Mouse (Mus musculus) liver (tissue): ENCODE results near the gene 2010111I01Rik.
"Not testable (repeated sequence)": the region's sequence is repeated elsewhere in the genome, so short reads cannot be mapped to it uniquely, and the experiment has no call there.

Source experiments
- DNase-seq: peaks from one replicate; pipeline ENCODE4 v3.0.0-alpha.2; 2020; ENCODE audit warnings: mixed read lengths

The 2010111I01Rik gene

GRCm38 (mm10) chr13:63223026-63223770, 258.5 kb downstream of the 2010111I01Rik start:
- no peak for DNase-seq

- no peak for DNase-seq
Observed at GRCm38 (mm10) chr13:63225796-63226583, 261.3 kb downstream of the 2010111I01Rik start.

DNA sequence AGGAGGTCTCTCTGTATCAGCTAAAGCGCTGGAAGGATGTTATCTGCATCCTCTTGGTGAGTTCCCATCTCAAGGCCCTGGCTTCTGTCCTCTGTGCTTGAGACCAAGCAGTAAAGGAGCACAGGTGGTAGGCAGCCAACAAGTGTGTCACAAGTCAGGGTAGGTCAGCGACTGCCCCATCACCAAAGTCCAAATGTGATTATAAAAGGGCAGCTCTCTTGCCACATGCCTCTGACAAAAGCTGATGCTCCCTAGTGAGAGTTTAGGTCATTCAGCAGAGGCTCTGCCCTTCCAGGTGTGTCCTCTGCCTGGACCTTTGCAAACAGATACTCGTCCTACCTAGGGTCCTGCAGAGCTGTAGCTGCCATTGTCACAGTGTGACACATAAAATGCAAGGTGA, 263.1 kb downstream of the 2010111I01Rik start:
- DNase-seq = no peak

GRCm38 (mm10) chr13:63230955-63231701, 266.4 kb downstream of the 2010111I01Rik start:
- no peak for DNase-seq

DNA sequence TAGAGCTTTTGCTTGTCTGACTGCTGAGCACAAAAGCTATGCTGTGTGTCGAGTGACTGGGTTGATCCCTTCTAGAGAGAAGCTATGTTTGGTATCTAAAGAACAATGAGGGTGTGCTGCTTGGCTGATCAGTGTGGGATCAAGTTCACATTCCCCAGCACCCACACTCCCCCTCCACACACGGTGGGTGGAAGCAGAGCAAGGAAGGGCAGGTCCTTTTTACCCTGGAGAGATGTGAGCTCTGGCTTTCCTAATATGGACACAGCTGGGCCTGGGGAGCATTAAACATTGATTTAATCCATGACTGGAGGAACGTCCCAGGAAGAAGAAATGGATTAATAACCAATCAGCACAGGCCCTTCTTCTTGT, 267.0 kb downstream of the 2010111I01Rik start:
- no peak for DNase-seq

- DNase-seq = no peak
Observed at GRCm38 (mm10) chr13:63232558-63232957, 267.9 kb downstream of the 2010111I01Rik start.

GRCm38 (mm10) chr13:63234520-63234919, 269.8 kb downstream of the 2010111I01Rik start:
- not testable (repeated sequence) for DNase-seq

GRCm38 (mm10) chr13:63235551-63235950, 270.9 kb downstream of the 2010111I01Rik start:
- no peak for DNase-seq

DNA sequence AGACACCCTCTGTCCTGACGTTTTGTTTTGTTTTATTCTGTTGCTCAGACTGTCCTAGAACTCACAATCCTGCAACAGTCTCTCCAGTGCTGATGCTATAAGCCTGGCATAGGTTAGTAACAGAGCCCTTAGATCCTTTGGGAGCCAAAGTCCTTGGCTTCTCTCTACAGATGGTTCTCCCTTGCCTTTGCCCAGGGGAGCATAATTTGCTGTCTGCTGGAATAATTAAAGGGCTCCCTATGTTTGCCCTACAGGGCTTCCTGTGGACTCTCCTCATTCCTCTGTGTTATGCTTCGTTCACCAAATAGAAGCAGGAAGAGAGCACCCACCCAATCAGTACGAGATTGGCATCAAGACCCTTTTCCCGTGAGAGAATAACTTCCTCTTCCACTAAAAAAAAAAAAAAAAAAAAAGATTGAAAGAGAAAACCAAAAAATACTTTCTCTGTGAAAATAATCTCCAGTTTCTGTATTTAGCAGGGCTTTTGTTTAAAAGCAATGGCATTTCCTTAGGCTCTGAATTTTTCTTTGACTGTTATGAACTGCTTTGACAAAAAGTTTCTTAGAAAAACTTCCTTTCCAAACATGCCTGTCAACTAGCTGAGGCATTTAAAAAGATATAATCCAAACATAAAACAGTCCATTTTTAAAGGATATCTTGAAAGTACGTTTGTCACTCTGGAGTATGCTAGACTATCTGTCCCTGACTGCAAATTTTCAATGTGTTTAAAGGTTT, 271.6 kb downstream of the 2010111I01Rik start:
- no peak for DNase-seq

DNA sequence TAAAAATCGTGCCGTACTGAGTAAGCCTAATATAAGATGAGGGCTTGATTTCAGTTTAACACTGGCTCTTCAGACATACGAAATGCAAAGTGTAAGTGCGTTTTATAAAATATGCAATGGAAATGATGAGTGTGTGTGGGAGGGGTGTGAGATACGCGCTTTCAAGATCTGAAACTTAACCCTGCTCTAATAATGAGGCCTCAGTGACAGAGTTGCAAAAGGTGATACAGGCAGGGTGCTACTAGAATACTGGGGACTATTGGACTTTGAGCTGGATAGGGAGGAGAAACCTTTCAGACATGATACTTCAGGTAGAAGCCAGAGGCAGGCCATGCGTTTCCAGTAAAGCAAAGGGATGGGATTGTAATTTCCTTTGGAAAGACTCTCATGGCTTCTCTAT, 273.4 kb downstream of the 2010111I01Rik start:
- DNase-seq = no peak

DNA sequence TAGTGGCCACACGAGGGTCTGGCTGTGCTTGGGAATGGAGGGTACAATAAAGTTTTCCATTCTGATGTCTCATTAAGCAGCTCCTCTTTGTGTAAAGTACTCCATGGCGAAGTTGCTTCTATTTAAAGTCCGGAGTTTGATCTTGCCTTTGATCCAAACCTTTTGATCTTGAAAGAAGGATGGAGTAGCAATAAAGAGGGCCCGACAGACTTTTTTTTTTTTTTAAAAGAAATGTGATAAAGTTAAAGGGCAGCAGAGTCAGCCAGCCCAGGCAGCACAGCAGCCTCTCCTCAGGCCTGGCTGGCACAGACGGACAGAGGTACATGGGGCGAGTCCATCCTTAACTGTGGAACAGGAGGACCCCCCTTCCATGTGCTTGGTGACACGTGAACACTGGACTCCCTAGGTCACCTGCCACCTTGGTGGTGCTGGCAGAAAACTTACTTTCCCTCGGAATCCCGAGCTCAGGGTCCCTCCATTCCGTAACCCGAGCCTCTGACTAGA, 274.7 kb downstream of the 2010111I01Rik start:
- DNase-seq = no peak

DNA sequence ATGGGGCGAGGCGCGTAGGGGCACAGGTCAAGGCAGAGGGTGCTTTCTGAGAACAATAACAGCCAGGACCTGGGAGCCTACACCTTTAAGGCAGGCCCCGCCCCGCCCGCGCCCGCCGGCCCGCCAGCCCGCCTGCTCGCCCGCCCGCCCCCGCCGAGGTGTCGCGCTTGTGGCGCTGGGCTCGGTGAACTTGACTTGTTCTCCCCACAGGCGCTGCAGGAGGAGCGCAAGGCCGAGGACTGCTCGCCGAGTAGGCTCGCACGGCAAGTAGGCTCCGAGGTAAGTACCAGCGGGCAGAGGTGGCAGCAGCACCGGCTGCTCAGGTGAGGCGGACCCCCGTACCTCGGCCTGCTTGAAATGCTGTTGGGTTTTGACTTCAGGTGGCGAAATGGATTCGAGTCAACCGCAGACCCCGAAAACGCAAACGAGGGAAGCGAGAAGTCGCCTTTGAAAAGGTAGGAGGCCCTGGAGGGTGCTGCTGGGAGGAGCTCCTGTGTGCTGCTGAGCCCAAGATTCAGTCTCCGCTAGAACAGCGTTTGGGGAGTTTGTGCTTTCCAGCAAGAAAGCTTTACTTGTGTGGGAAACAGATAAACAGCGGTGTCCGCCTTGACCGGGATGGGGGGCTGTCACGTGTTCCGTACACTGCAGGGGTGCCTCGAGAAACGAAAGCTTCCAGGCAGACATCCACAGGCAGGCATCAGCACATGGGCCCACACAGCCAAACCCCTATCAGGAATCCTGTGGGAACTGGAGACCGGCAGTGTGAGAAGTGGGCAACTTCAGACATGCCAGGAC, 275.4 kb downstream of the 2010111I01Rik start:
- DNase-seq = peak; percentile 86

DNA sequence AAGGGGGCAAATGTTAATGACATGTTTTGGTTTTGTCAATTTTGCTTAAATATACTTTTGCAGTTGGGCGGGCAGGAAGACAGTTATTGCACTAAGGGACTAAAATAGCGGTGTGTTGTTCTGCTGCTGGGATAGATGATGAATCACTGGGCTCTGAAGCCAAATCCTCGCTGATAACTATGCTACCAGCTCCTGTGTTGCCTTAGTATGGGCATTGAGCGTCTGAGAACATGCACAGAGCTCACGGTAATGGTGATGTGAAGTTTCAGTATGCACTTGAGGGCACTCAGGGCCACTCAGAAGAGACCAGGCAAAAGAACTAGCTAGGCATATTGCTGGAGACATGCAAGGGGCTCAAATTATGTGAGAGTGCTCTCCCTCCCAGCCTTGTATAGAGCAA, 276.1 kb downstream of the 2010111I01Rik start:
- no peak for DNase-seq

DNA sequence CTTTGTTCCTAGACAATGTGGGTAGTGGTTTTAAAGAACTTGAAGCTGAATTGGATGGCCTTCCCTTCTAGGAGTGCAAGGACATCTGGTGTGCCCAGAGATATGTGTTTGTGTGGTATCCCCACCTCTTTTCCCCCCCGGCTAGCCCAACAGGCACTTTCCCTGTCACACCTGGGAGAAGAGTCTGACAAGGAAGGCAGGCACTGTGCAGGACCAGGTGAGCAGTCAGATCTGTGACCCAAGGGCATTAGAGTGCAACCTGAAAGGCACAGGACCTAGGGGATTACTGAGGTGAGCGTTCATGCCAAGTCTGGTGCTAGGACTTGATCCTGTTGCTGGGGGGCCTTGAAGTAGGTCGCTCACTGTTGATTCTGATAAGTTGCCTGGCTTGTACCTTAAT, 277.0 kb downstream of the 2010111I01Rik start:
- DNase-seq = no peak

- DNase-seq = no peak
Observed at GRCm38 (mm10) chr13:63242401-63243192, 277.9 kb downstream of the 2010111I01Rik start.

- DNase-seq = no peak
Observed at GRCm38 (mm10) chr13:63243586-63243985, 278.9 kb downstream of the 2010111I01Rik start.

GRCm38 (mm10) chr13:63244425-63244824, 279.7 kb downstream of the 2010111I01Rik start:
- DNase-seq = no peak

DNA sequence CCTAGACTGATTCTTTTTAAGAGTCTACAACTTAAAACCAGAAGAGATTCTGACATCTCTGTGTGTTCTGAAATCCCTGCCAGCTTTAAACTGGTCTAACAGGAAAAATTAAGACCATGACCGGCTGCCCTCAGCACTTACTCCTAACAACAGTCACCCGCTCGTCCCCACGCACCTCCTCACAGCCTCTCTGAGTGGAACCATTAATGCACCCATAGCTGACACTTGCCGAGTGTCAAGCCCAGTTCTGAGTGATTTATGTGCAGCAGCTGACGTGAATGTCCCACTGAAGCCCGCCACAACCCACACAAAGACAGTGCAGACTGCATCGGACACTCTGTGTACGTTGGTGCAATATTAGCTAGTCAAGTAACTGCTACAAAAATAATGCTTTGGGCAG, 280.5 kb downstream of the 2010111I01Rik start:
- no peak for DNase-seq

GRCm38 (mm10) chr13:63245812-63246211, 281.1 kb downstream of the 2010111I01Rik start:
- no peak for DNase-seq

DNA sequence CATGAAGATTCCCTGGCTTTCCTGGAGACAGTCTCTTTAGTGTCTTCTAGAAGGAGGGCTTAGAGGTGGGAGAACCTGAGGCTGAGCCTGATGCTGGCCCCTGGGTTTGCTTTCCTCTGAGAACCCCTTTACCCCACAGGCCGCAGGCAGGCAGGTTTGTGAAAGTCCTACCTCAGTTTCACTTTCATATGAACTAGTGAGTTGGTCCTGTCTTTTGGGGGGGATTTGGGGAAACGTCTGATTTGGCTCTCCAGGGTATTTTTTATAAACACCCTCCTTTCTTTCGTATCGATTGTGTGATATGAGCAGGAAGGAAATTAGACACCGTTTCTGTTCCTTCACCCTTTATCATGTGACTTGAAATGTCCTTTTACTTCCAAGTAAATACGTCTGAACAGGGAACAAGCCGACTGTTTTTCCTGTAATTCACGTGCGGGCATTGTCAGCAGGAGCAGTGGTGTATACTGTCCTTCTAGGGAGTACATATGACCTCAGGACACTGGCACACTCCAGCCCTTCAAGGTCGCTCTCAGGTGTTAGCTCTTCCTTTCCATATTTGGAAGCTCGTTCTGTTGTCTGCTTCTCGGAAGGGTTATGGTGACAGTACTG, 281.7 kb downstream of the 2010111I01Rik start:
- DNase-seq = no peak
